Mouse (Mus musculus): ENCODE measurements at regions not wholly inside any gene's neighbourhood (a gene's known extent, or its start where the extent isn't known, plus 50 kb on each side); places are given as distances from the start of the nearest gene placed in this dataset.
"Not testable (repeated sequence)": the region's sequence is repeated elsewhere in the genome, so short reads cannot be mapped to it uniquely, and the experiment has no call there.

GRCm38 (mm10) chr9:32940919-32941767 lies 305.1 kb downstream of the Ets1 start:
- DNase-seq: no peak

GRCm38 (mm10) chr9:32941768-32942030 lies 305.7 kb downstream of the Ets1 start:
- DNase-seq: no peak

GRCm38 (mm10) chr9:32947221-32947620 lies 311.2 kb downstream of the Ets1 start:
- DNase-seq: no peak

- DNase-seq: no peak
Observed at GRCm38 (mm10) chr9:32949036-32949435, 313.0 kb downstream of the Ets1 start.

- no peak for DNase-seq
Observed at GRCm38 (mm10) chr9:32958716-32959115, 322.7 kb downstream of the Ets1 start.

- DNase-seq: not testable (repeated sequence)
Observed at GRCm38 (mm10) chr9:32959468-32959867, 323.4 kb downstream of the Ets1 start.

GRCm38 (mm10) chr9:32962679-32963205 lies 326.7 kb downstream of the Ets1 start:
- DNase-seq: no peak

- DNase-seq: no peak
Observed at GRCm38 (mm10) chr9:32968446-32968845, 332.4 kb downstream of the Ets1 start.

GRCm38 (mm10) chr9:32971421-32971820 lies 335.4 kb downstream of the Ets1 start:
- DNase-seq: no peak

- no peak for DNase-seq
Observed at GRCm38 (mm10) chr9:32971926-32972325, 335.9 kb downstream of the Ets1 start.

- DNase-seq: no peak
Observed at GRCm38 (mm10) chr9:32972431-32973052, 336.5 kb downstream of the Ets1 start.

- DNase-seq: no peak
Observed at GRCm38 (mm10) chr9:32977732-32978131, 341.7 kb downstream of the Ets1 start.

- no peak for DNase-seq
Observed at GRCm38 (mm10) chr9:32980846-32981245, 344.8 kb downstream of the Ets1 start.

GRCm38 (mm10) chr9:32983182-32983581 lies 347.2 kb downstream of the Ets1 start:
- DNase-seq: no peak

- no peak for DNase-seq
Observed at GRCm38 (mm10) chr9:32986836-32987673, 351.0 kb downstream of the Ets1 start.

- no peak for DNase-seq
Observed at GRCm38 (mm10) chr9:32989006-32989405, 353.0 kb downstream of the Ets1 start.

- DNase-seq: no peak
Observed at GRCm38 (mm10) chr9:32998323-32998722, 362.3 kb downstream of the Ets1 start.

GRCm38 (mm10) chr9:33000691-33001164 lies 364.7 kb downstream of the Ets1 start:
- DNase-seq: no peak

- DNase-seq: no peak
Observed at GRCm38 (mm10) chr9:33001165-33001949, 365.3 kb downstream of the Ets1 start.

- DNase-seq: no peak
Observed at GRCm38 (mm10) chr9:33003880-33004279, 367.9 kb downstream of the Ets1 start.

- no peak for DNase-seq
Observed at GRCm38 (mm10) chr9:33004536-33004935, 368.5 kb downstream of the Ets1 start.

Measured in adrenal gland, postnatal 25 days (tissue).